8 mouse cellular contexts compared by ENCODE assay signal in genomic region chr7:120835449-120836359, GRCm38 (mm10). TPM values are rescaled to one million over a fixed set of nuclear protein-coding genes. Genes with fewer than 3 reads are reported as not detected.
DNase-seq lines count a peak whose midpoint lies in the region; ATAC-seq and TF ChIP-seq lines count a peak whose summit lies in the region.

No protein-coding gene starts in this region.

- peaks cover 2% of the 10 kb centered on the region; the same call in 1 of the 2 replicates for H3K36me3 ChIP-seq in erythroblast, embryonic 14.5 days (ENCODE audit: control insufficient read depth)
- H3K36me3 ChIP-seq in heart, embryonic 12.5 days = no peaks in the 10 kb centered on the region
- H3K36me3 ChIP-seq in kidney, embryonic 16.5 days (ENCODE audit: insufficient read depth, low read length) = no peaks in the 10 kb centered on the region
- H3K36me3 ChIP-seq in liver, adult 2 months (ENCODE audit: control insufficient read depth, insufficient read depth, low read length) = no peaks in the 10 kb centered on the region

- TF ChIP-seq CTCF in liver, adult 2 months (IDR thresholded peaks at IDR 0.05; ENCODE audit: low read depth, low read length) = peak; percentile 95

- H3K4me3 ChIP-seq in erythroblast, embryonic 14.5 days (replicated peaks) = peak overlapping the region; percentile 66
- peak overlapping the region; percentile 61 for H3K4me3 ChIP-seq in heart, embryonic 12.5 days
- H3K4me3 ChIP-seq in kidney, embryonic 16.5 days (ENCODE audit: low read length) = peak overlapping the region; percentile 74
- peak overlapping the region; percentile 71 for H3K4me3 ChIP-seq in liver, adult 2 months (ENCODE audit: insufficient read depth, low read depth, low read length)

- H3K79me2 ChIP-seq in liver, adult 2 months (ENCODE audit: control insufficient read depth, insufficient read depth, low read length) = no peaks in the 10 kb centered on the region

- peak overlapping the region; percentile 66 for H3K9ac ChIP-seq in heart, embryonic 12.5 days
- peak overlapping the region; percentile 72 for H3K9ac ChIP-seq in kidney, embryonic 16.5 days (replicated peaks; ENCODE audit: low read length)
- peak overlapping the region; percentile 64 for H3K9ac ChIP-seq in liver, adult 2 months (ENCODE audit: low read depth, low read length)

- peak; percentile 98 for DNase-seq in CD4-positive, CD25-positive, alpha-beta regulatory T cell, adult 2 months (ENCODE audit: low read depth, low spot score)
- peak; percentile 93 for DNase-seq in brain, embryonic 18.5 days (ENCODE audit: low read depth, low spot score)
- DNase-seq in liver, adult 2 months (ENCODE audit: extremely low read depth, low read depth, low spot score) = peak; percentile 85
- peak; percentile 91 to 94 for DNase-seq in spleen, postnatal 36 days (ENCODE audit: low spot score in 2 of 2)

- peaks cover 16% of the 10 kb centered on the region for H3K27me3 ChIP-seq in erythroblast, embryonic 14.5 days (ENCODE audit: control insufficient read depth)
- H3K27me3 ChIP-seq in heart, embryonic 12.5 days (replicated peaks) = no peaks in the 10 kb centered on the region
- no peaks in the 10 kb centered on the region for H3K27me3 ChIP-seq in kidney, embryonic 16.5 days (ENCODE audit: insufficient read depth, low read length)
- H3K27me3 ChIP-seq in liver, adult 2 months (ENCODE audit: control insufficient read depth, insufficient read depth, low read length) = no peaks in the 10 kb centered on the region

- H3K4me1 ChIP-seq in erythroblast, embryonic 14.5 days (ENCODE audit: control insufficient read depth) = peaks cover 65% of the 10 kb centered on the region
- peaks cover 8% of the 10 kb centered on the region for H3K4me1 ChIP-seq in heart, embryonic 12.5 days (replicated peaks)
- H3K4me1 ChIP-seq in kidney, embryonic 16.5 days (ENCODE audit: insufficient read depth, low read length) = peaks cover 10% of the 10 kb centered on the region; the same call in 1 of the 2 replicates
- peaks cover 4% of the 10 kb centered on the region; the same call in 1 of the 2 replicates for H3K4me1 ChIP-seq in liver, adult 2 months (ENCODE audit: control insufficient read depth, insufficient read depth, low read length)

- ATAC-seq in heart, embryonic 12.5 days (ENCODE audit: insufficient number of reproducible peaks, low FRiP score) = peak; percentile 90
- peak; percentile 89 for ATAC-seq in kidney, embryonic 16.5 days (ENCODE audit: low FRiP score, low TSS enrichment)
- peak; percentile 71 for ATAC-seq in monocyte, adult 5-6 weeks (replicated peaks; ENCODE audit: insufficient number of reproducible peaks, low FRiP score, low TSS enrichment, poor library complexity, severe bottlenecking)

- H3K4me2 ChIP-seq in heart, embryonic 12.5 days = peak overlapping the region; percentile 68
- peak overlapping the region; percentile 65 for H3K4me2 ChIP-seq in kidney, embryonic 16.5 days (replicated peaks; ENCODE audit: low read depth, low read length)

- under 1% methylated on average over 41 of the region's 41 CpGs for WGBS in heart, embryonic 12.5 days
- under 1% methylated on average over 41 of the region's 41 CpGs for WGBS in kidney, embryonic 16.5 days
- under 1% methylated on average over 41 of the region's 41 CpGs for WGBS in liver, adult 2 months

- no peak for TF ChIP-seq POLR2A in liver, adult 2 months (IDR thresholded peaks at IDR 0.05; ENCODE audit: extremely low read depth, insufficient read depth, low read length)

- H3K27ac ChIP-seq in heart, embryonic 12.5 days (ENCODE audit: poor library complexity, severe bottlenecking) = no peak overlapping the region
- H3K27ac ChIP-seq in kidney, embryonic 16.5 days (ENCODE audit: low read length) = peak overlapping the region; percentile 78
- H3K27ac ChIP-seq in liver, adult 2 months (replicated peaks; ENCODE audit: insufficient read depth, low read depth, low read length) = peak overlapping the region; percentile 46

- no peaks in the 10 kb centered on the region; the same call in 1 of the 2 replicates for H3K9me3 ChIP-seq in erythroblast, embryonic 14.5 days (ENCODE audit: control insufficient read depth, low read length)
- H3K9me3 ChIP-seq in heart, embryonic 12.5 days (replicated peaks) = no peaks in the 10 kb centered on the region
- H3K9me3 ChIP-seq in kidney, embryonic 16.5 days (ENCODE audit: low read length) = no peaks in the 10 kb centered on the region

RNA-seq across cellular contexts. Expression of gene Eef2k, which starts 6.9 kb away (rescaled TPM):
- polyA plus RNA-seq in erythroblast, embryonic 14.5 days (2012) = 24.6 and 28.0 TPM in 2 replicates
- 14.9 and 17.1 TPM in 2 replicates for polyA plus RNA-seq in heart, embryonic 12.5 days (2016; fragmentation: Nextera tagmentation; extraction: Ambion mirVana)
- polyA plus RNA-seq in kidney, embryonic 16.5 days (2015; fragmentation: Nextera tagmentation; extraction: Ambion mirVana) = 27.9 and 31.1 TPM in 2 replicates
- 6.5 and 8.3 TPM in 2 replicates for total RNA-seq in liver, adult 2 months (2014; rRNA removed)
- polyA plus RNA-seq in liver, adult 2 months (2012; rRNA removed) = 6.4 and 7.4 TPM in 2 replicates
- total RNA-seq in monocyte, adult 5-6 weeks (2017) = 33.4 to 56.9 TPM (median 45.7 TPM) in 3 replicates

RNA-seq across cellular contexts. Expression of gene Gm5737, which starts 23.5 kb away (rescaled TPM):
- polyA plus RNA-seq in erythroblast, embryonic 14.5 days (2012) = not detected in 2 replicates
- not detected in 2 replicates for polyA plus RNA-seq in heart, embryonic 12.5 days (2016; fragmentation: Nextera tagmentation; extraction: Ambion mirVana)
- polyA plus RNA-seq in kidney, embryonic 16.5 days (2015; fragmentation: Nextera tagmentation; extraction: Ambion mirVana) = not detected in 2 replicates
- total RNA-seq in liver, adult 2 months (2014; rRNA removed) = not detected in 2 replicates
- not detected in 2 replicates for polyA plus RNA-seq in liver, adult 2 months (2012; rRNA removed)
- total RNA-seq in monocyte, adult 5-6 weeks (2017) = not detected in 3 replicates
